Mouse (Mus musculus) ES-CJ7 (cell line): ENCODE data around the gene Gm12184.
A peak's percentile ranks its signal among the peaks of the same experiment; 100 is the strongest.

Experiments
- DNase-seq: peaks from one replicate; pipeline ENCODE4 v3.0.0; 2011; ENCODE audit warnings: low read depth, low spot score

The Gm12184 gene

DNA sequence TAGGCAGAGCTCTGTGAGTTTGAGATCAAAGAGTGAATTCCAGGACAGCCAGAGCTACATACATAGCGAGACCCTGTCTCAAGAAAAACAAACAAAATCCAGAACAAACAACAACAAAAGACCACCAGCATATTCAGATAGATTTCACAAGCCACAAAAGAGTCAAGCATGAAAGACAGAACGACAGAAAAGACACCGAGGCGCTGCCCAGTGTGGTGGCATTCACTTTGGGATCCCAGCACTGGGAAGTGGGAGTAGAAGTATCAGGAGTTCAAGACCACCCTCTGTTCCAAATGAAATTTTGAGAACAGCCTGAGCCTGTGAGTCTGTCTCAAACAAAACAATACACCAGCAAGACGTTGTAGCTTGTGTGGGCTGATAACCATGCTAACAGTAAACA, 20.4 kb upstream of the Gm12184 start:
- DNase-seq, result no peak

DNA sequence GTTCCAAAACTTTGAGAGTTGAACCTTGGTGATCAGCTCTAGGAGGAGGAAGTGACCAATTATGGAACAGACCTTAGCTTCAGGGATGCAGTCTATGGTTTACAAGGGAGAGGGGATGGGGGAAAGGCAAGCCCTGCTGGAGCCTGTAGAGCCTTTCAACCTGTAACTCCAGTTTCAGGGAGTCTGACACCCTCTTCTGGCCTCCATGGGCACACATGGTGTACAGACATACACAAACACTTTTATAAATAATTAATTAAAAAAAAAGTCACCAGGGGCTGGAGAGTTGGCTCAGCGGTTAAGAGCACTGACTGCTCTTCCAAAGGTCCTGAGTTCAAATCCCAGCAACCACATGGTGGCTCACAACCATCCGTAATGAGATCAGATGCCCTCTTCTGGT, 19.9 kb upstream of the Gm12184 start:
- peak; percentile 61 for DNase-seq

DNA sequence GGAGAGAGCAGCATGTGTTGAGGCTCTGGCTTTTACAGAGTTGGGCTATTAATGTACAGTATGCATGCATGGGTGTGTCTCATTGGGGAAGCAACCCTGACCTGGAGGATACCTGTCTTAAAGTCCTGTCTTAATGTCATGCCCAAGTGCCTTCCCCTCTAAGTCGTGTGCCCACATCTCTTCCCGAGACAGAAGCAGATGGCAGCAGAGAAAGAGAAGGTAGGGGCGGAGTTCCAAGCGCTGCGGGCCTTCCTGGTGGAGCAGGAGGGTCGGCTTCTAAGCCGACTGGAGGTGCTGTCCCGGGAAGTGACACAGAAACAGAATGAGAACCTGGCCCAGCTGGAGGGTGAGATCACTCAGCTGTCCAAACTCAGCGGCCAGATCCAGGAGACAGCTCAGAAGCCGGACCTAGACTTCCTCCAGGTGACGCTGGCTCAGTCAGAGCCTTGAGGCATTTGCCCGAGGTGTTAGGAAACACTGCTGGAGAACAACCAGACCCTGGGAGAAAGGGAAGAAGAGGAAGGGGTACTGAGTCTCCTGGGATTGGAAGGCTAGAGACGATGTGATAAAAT, 18.9 kb upstream of the Gm12184 start:
- no peak for DNase-seq

DNA sequence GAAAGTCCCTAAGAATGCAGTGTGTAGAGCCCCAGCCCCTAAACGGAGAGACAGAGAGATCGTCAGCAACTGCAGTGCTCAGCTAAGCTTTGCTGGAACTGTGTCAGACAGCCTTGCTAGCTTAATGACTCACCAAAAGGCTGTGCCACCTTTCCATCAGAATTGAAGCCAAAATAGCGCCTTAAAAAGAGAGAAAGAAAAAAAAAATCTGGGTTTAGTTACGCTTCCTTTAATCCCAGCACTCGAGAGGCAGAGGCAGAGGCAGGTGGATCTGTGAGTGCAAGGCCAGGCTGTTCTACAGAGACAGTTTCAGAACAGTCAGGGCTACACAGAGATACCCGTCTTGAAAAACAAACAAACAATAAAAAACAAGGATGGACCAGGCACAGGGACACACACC, 17.9 kb upstream of the Gm12184 start:
- DNase-seq, result no peak

DNA sequence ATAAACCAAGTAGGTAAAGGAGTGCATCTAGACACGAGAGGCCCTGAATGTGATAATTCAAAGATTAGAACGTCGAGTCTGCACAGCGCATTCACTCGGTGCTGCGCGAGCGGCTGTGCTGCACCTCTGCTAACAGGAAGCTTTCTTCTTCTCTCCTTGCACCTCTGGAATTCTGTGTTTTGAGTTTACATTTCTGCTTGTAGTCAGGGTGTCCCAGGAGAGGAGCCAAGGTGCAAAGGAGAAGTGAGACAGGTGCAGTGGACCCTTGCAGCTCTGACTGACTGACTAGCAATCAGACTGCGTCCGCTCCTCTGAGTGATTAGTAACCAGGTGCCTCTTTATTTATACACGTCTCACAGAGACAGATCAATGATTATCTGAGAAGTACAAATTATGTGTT, 16.7 kb upstream of the Gm12184 start:
- DNase-seq, result no peak

DNA sequence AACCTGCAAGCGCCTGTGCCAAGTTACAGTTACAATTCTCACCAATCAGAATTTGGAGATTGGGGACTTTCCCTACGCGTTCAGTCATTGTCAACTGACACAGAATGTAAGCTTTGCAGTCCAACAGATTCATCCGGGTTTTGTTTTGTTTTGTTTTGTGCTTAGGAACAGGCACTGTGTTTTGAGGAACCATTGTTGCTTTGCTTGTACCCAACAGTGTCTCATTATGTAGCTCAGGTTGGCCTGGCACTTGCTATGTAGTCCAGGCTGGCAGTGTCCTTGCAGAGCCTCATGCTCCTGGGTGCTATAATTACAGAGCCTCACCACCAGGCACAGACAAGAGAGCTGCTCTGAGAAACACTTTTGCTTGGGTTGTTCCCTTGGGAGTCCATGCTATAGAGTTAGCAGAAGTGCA, 15.9 kb upstream of the Gm12184 start:
- DNase-seq, result no peak

DNA sequence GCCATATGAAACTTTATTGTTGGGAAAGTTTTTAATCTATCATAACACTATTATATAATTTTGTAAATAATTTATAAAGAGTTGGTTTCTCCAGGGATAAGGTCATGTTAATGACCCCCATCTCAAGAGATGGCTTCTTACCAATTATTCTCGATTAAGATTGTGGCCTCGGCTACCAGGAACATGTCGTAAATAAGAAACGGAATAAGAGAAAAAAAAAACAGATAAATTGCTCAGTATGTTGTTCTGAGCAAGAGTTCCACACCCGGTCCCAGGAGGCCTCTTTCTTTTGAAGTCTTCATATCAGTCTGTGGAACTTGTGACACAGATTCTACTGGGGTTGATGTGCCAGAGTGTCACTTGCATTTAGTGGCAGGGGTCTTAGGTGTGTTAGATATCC, 14.8 kb upstream of the Gm12184 start:
- no peak for DNase-seq

DNA sequence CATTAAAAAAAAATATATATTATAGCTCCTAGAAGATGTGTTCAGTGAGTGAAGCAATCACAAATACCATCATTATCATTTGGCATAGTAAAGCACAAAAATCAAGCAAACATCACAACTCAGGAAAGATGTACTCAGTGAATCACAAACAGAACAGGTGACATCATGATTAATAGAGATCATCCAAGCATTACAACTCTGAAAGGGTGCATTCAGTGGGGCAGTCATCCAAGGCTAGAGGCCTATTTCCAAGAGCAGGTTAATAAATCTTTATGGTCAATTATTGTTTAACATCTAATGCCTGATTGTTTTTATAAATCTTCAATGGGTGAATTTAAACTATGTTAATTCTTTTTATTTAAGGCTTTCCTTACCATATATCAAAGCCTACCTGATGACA, 14.3 kb upstream of the Gm12184 start:
- no peak for DNase-seq

DNA sequence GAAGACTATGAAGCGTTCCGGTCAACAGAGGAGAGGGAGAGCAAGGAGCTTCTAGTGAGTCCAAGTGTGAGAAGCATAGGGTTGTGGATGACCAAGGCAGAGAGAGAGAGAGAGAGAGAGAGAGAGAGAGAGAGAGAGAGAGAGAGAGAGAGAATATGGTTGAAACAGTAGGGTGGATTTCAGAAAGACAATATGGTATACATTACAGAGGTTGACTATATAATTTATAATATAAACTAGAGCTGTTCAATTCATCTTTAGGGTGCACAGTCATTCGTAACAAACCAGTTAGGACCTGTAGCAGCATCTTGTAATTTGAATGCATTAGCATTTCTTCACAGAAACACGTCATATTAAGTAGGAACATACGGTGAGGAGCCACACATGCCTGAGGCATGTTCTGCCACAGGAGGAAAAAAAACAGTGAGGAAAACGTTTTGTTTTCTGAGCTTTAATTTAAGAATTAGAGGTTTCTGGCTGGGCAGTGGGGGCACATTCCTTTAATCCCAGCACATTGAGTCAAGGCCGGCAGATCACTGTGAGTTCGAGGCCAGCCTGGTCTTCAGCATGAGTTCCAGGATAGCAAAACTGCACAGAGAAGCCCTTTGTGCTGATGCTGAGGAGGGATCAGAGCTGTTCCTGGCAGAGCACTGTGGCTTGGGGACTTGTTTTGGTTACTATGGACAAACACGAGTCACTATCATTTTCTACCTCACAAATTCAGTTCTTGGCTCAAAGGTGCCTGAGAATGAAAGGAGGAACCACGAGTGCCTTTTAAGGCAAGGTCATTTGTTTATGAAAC, 12.6 kb upstream of the Gm12184 start:
- DNase-seq, result no peak

DNA sequence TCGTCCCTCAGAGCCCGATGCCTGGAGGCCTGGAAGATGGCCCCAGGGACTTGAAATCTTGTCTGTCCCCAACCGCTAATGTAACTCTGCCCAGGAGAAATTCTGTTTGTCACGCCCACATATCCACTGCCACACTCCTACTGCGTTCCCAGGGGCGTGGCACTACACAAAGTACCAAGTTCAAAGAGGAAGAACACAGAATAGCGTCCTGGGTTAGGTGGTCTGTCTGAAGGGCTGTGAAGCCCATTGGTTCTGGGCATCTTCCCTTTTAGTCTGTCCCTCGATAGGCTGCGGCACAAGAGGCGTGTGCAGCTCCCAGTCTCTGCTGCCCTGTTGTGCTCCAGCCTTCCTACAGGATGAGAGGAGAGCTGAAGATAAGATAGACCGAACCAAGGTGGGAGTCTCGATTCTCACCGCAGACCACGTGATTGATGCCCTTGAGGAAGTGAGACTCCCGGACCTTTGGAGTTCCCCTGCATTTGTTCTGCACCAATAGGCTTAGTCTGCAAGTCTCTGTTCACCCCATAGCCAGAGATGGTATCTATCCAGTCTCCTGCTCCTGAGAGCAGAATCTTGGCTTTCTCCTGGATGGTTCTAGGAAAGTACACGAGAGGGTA, 11.8 kb upstream of the Gm12184 start:
- DNase-seq, result peak; percentile 83

DNA sequence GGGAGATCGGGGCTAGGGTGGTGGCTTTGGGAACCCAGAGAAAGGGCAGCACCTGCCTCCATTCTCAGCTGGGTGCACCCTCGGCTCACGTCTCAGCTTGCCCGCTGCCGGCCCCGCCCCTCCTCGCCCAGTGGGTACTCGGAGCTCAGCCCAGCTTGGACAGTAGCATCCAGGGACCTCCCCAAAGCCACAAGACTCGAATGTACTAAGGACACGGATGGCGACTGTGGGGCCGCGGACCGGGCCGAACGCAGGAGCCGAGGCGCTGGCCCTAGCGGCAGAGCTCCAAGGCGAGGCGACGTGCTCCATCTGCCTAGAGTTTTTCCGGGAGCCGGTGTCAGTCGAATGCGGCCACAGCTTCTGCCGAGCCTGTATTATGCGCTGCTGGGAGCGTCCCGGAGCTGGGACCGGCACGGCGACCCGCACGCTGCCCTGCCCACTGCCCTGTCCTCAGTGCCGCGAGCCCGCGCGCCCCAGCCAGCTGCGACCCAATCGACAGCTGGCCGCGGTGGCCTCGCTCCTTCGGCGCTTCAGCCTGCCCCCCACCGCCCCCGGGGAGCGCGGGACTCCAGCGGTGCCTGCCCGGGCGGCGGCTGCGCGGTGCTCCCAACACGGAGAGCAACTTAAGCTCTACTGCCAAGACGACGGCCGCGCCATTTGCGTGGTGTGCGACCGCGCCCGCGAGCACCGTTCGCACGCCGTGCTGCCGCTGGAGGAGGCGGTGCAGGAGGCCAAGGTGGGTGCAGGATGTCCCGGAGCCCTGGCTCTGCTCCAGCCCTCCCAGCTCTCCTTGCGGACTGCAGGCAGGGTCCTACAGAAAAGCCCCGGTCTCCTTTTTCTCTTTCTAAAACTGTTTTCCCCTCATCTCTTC, 11.1 kb upstream of the Gm12184 start:
- no peak for DNase-seq

DNA sequence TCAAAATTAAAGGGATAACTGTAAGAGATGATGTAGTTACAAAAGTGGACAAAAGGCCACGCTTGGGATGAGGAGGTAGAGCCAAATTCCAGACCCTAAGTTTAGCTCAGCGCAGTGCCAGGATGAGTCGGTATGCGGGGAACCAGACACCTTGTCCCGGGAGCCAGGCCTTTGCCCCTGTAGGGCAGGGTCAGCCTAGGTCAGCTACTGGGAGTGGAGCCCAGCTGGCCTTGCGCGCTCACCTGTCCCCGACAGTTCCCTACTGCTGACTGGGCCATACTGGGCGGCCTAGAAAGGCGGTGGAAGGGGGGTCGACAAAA, 10.5 kb upstream of the Gm12184 start:
- no peak for DNase-seq

DNA sequence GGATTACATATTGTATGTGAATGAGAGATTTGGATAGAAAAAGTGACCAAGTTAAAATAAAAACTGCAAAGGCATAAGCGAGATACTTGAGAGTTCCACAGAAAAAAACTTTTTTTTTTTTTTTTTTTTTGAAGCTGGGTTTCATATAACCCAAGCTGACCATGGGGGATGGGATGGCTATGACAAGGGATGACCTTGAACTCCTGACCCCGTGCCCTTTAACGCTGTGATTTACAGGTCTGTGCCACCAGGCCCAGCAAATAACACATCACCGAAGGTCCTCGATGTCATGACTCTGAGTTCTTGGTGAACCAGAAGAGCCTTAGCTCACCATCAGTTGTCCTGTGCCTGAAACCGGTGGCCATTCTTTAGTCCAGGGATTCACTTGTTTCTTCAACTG, 9.5 kb upstream of the Gm12184 start:
- peak; percentile 74 for DNase-seq

DNA sequence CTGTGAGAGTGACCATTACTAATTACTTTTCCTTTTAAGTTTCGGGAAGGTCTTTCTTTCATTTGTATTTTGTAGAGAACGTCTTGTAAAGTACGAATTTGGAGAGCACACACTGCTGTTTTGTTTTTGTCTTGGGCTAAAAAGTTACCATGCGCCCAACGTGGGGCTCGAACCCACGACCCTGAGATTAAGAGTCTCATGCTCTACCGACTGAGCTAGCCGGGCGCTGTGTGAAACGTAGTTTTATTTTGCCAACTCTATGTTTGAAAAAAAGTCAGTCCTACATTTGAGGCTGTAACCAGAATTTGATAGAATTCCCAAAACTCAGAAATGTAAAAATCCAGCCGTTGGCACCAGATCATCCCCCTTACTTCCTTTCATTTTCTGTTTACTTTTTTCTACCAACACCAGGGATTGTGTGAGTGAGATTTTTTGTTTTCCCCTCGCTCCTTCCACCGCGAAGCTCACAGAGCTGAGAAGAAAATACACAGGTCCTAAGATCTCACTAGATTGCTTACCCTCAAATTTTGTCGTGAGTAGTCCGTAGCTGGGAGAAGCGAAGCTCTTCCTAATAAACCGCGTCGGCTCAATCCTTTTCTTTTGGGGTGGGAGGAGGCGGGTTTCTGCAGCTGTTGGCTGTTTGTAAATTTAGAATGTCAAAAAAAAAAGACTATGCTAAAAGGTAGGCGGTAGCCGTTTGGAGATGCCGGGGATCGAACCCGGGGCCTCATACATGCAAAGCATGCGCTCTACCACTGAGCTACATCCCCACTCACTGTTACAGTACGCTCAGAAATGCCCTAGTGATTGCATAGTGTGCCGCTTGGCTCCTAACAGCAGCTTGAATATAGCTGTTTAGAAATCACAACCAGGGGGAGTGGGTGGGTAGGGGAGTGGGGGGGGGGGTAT, 7.5 kb upstream of the Gm12184 start:
- peak; percentile 90 for DNase-seq

DNA sequence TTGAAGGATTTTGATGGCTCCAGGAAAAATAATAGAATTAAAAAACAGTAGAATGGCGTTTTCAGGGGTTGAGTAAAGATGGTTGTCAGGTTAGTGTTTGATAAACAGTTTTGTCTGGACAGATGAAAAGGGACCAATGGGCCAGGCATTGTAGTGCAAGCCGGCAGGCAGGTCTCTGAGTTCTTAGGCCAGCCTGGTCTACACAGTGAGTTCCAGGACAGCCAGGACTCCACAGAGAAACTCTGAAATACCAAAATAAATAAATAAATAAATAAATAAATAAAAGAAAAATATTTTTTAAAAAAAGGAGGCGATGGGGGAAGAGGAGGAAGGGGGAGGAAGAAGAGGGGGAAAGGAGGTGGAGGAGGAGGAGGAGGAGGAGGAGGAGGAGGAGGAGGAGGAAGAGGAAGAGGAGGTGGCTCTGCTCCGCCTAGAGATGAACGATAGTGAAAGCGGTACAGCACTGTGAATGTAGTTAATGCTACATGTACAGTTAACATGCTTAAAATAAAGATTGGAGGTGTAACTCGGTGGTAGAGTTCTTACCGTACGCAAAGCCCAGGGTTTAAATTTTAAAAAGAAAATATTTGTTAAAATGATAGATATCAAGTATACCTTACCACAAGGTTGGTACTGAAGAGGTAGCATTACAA, 6.7 kb upstream of the Gm12184 start:
- no peak for DNase-seq

DNA sequence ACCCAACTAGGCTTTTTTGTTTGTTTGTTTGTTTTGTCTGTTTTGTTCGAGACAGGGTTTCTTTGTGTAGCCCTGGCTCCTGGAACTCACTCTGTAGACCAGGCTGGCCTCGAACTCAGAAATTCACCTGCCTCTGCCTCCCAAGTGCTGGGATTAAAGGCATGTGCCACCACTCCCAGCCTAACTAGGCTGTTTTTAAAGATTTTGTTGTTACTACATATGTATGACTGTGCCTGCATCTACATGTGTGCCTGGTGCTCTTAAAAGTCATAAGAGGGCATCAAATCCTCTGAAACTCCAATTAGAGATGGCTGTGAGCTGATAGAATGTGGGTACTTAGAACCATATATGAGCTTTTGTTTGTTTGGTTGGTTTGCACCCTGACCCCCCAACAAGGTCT, 4.8 kb upstream of the Gm12184 start:
- no peak for DNase-seq

DNA sequence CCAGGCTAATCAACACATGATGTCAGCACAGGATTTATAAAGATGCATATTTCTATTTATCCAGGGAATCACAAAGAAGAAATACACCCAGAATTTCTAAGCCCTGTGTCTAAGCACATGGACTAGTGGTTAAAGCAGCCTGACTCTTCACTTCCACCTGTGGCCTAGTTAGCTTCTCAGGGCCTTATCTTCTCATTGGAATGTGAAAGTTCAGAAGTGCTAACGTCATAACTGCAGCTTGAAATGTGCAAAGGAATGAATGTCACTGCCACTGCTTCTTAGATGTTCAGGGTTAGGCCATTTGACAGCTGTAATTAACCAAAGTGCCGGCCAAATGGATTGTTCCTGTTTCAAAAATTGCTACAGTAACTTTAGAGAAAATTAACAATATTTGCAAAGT, 3.8 kb upstream of the Gm12184 start:
- no peak for DNase-seq

DNA sequence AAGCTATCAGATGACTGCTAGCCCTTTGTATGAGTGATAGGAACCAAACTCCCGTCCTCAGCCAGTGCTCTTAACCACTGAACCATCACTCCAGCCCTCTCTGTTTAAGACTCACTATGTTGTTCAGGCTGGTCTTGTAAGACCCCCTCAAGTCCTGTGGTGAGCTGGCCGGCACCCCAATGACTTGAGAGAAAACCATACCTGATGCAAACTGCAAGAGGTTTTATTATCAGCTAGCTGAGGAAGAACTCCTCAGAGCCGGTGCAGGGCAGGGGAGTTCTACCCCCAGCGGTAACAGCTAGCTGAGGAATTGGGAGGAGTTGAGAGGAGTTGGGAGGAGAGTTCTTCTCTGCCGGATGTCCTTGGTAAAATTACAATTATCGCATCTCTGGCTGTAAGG, 1.5 kb upstream of the Gm12184 start:
- DNase-seq, result peak; percentile 78

DNA sequence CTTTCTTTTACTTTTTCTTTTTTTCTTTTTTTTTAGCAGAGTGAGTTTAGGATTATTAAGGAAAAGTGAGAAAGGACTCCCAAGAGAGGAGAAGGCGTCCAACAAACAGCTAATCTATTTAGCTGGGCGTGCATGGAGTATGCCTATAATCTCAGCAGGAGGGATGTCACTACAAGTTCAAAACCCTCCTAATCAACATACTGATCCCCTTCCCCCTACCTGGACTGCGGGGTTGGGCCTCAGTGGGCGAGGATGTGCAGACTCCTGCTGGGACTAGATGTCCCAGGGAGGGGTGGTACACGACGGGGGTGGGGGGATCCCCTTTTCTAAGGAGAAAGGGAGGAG, 269 bp upstream of the Gm12184 start:
- DNase-seq, result peak; percentile 97

DNA sequence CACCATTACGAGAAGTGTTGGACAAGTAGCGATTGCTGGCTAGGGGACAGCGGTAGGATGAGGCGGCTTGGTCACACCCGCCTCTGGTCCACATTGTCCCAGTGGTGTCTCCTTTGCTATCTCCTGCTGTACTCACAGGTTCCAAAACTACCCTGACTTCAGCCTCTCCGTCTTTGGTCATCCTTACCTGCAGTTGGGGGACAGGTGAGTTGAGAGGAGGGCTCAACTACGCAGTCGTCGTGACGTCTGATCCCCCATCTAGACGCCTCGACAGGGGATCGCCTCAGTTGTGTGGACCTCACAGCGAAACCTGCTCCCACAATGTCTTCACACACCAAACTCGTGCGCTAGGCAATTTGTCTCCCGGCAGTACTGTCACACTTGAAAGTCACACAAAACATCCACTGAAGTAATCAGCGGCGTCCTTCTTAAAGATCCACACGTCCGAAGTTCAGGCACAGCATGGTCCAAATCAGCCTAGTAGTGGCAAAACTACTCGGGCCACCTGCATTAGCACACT, 2.1 kb downstream of the Gm12184 start:
- no peak for DNase-seq

DNA sequence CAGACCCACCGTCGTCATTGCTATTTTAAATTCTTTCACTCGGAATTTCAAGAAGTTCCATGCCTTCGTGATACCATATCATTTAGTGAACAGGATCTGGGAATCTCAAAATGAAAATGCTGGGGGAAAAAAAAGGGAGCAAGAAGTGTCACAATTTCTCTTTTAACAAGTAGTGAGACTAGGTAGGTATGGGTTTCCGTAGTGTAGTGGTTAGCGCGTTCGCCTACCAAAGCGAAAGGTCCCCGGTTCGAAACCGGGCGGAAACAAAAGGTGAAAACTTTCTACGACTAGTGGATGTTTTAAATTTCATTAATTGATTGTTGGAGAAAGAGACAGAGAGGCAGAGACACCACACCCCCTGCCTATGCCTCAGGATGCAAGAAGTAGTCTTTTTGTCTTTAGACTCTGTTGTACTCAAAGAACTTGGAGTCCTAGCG, 2.9 kb downstream of the Gm12184 start:
- DNase-seq, result peak; percentile 95
